ENCODE assay signal across 7 mouse cellular contexts in the genomic region with DNA sequence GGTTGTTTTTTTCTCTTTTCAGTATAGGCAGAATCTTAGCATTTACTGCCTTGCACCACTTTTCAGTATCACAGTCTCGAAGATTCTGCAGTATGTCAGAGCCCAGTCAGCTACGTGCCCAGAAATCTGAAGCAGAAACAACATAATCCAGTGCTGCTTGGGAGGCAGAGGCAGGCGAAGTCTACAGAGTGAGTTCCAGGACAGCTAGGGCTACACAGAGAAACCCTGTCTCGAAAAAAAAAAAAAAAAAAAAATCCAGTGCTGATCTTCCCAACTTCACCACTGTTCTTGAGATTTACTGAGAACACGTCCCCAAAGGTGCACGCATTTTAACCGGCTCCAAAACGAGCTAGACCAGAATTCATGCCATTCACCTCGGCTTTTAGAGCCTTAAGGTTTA. TPM values are rescaled to one million over a fixed set of nuclear protein-coding genes. Genes with fewer than 3 reads are reported as not detected.
DNase-seq lines count a peak whose midpoint lies in the region; ATAC-seq and TF ChIP-seq lines count a peak whose summit lies in the region.

No protein-coding gene starts in this region.

- peak; percentile 56; the same call in 1 of the 2 replicates for ATAC-seq in neural tube, embryonic 11.5 days (ENCODE audit: insufficient read depth, low FRiP score, low TSS enrichment)
- ATAC-seq in forebrain, embryonic 11.5 days (replicated peaks; ENCODE audit: low FRiP score): peak; percentile 38; the same call in 1 of the 2 replicates
- ATAC-seq in limb, embryonic 14.5 days (ENCODE audit: low FRiP score, low read depth): peak; percentile 24
- ATAC-seq in stomach, embryonic 14.5 days (ENCODE audit: insufficient number of reproducible peaks, insufficient read depth, low FRiP score, low read depth): 0 out of 2 replicates have a peak, but pooled peaks have one; percentile 40

- no peaks in the 10 kb centered on the region for H3K9me3 ChIP-seq in neural tube, embryonic 11.5 days (ENCODE audit: control insufficient read depth, low read length)
- H3K9me3 ChIP-seq in forebrain, embryonic 11.5 days (ENCODE audit: control insufficient read depth, low read length): no peaks in the 10 kb centered on the region
- no peaks in the 10 kb centered on the region for H3K9me3 ChIP-seq in limb, embryonic 14.5 days (ENCODE audit: control insufficient read depth, low read length)
- no peaks in the 10 kb centered on the region for H3K9me3 ChIP-seq in stomach, embryonic 14.5 days (ENCODE audit: control insufficient read depth, low read depth, low read length)

- peak overlapping the region; percentile 58 for H3K4me3 ChIP-seq in neural tube, embryonic 11.5 days (ENCODE audit: low read depth, low read length)
- H3K4me3 ChIP-seq in forebrain, embryonic 11.5 days (ENCODE audit: low read depth, low read length): peak overlapping the region; percentile 48
- H3K4me3 ChIP-seq in limb, embryonic 14.5 days (replicated peaks; ENCODE audit: low read length): peak overlapping the region; percentile 48
- H3K4me3 ChIP-seq in stomach, embryonic 14.5 days (ENCODE audit: low read depth, low read length): peak overlapping the region; percentile 52

- H3K4me2 ChIP-seq in neural tube, embryonic 11.5 days (ENCODE audit: low read depth): peak overlapping the region; percentile 72
- H3K4me2 ChIP-seq in forebrain, embryonic 11.5 days (ENCODE audit: low read depth, low read length, severe bottlenecking): peak overlapping the region; percentile 51
- H3K4me2 ChIP-seq in limb, embryonic 14.5 days (replicated peaks; ENCODE audit: low read depth, low read length, severe bottlenecking): peak overlapping the region; percentile 66
- H3K4me2 ChIP-seq in stomach, embryonic 14.5 days (replicated peaks; ENCODE audit: low read depth, low read length): peak overlapping the region; percentile 60

- no peak overlapping the region for H3K27ac ChIP-seq in neural tube, embryonic 11.5 days (ENCODE audit: low read depth, low read length)
- no peak overlapping the region for H3K27ac ChIP-seq in forebrain, embryonic 11.5 days (ENCODE audit: low read depth, low read length)
- peak overlapping the region; percentile 83 for H3K27ac ChIP-seq in limb, embryonic 14.5 days (replicated peaks; ENCODE audit: low read depth, low read length)
- H3K27ac ChIP-seq in stomach, embryonic 14.5 days (ENCODE audit: low read length): peak overlapping the region; percentile 95; the same call in 1 of the 2 replicates

- no peak for DNase-seq in neural tube, embryonic 11.5 days (ENCODE audit: low spot score)
- no peak for DNase-seq in neural tube, embryonic 10.5 days (ENCODE audit: extremely low spot score, low spot score)
- no peak for DNase-seq in forebrain, embryonic 11.5 days (ENCODE audit: low spot score)
- no peak for DNase-seq in limb, embryonic 14.5 days (ENCODE audit: low spot score)
- no peak for DNase-seq in right cerebral cortex, postnatal 4 days
- no peak for DNase-seq in cerebellum, adult 8-10 months

- no peaks in the 10 kb centered on the region for H3K36me3 ChIP-seq in neural tube, embryonic 11.5 days (ENCODE audit: control insufficient read depth, insufficient read depth, low read length)
- no peaks in the 10 kb centered on the region for H3K36me3 ChIP-seq in forebrain, embryonic 11.5 days (ENCODE audit: control insufficient read depth, insufficient read depth, low read length)
- 0 out of 2 replicates have a peak, but pooled peaks cover 4% of the 10 kb centered on the region for H3K36me3 ChIP-seq in limb, embryonic 14.5 days (ENCODE audit: control insufficient read depth, insufficient read depth, low read length)
- H3K36me3 ChIP-seq in stomach, embryonic 14.5 days (ENCODE audit: control insufficient read depth, insufficient read depth, low read length): no peaks in the 10 kb centered on the region; the same call in 1 of the 2 replicates

- peak overlapping the region; percentile 70 for H3K9ac ChIP-seq in neural tube, embryonic 11.5 days (ENCODE audit: low read length)
- peak overlapping the region; percentile 72 for H3K9ac ChIP-seq in forebrain, embryonic 11.5 days (ENCODE audit: low read length)
- peak overlapping the region; percentile 72 for H3K9ac ChIP-seq in limb, embryonic 14.5 days (ENCODE audit: low read depth, low read length, severe bottlenecking)
- H3K9ac ChIP-seq in stomach, embryonic 14.5 days (replicated peaks; ENCODE audit: low read depth, low read length): peak overlapping the region; percentile 63

- 14% methylated on average over 9 of the region's 9 CpGs for WGBS in neural tube, embryonic 11.5 days
- WGBS in forebrain, embryonic 11.5 days: 13% methylated on average over 9 of the region's 9 CpGs
- 15% methylated on average over 9 of the region's 9 CpGs for WGBS in limb, embryonic 14.5 days
- WGBS in stomach, embryonic 14.5 days: 8% methylated on average over 9 of the region's 9 CpGs

- H3K4me1 ChIP-seq in neural tube, embryonic 11.5 days (ENCODE audit: control insufficient read depth, insufficient read depth, low read length): no peaks in the 10 kb centered on the region
- no peaks in the 10 kb centered on the region for H3K4me1 ChIP-seq in forebrain, embryonic 11.5 days (replicated peaks; ENCODE audit: control insufficient read depth, insufficient read depth, low read length)
- H3K4me1 ChIP-seq in limb, embryonic 14.5 days (ENCODE audit: control insufficient read depth, insufficient read depth, low read length): peaks cover 3% of the 10 kb centered on the region; the same call in 1 of the 2 replicates
- no peaks in the 10 kb centered on the region for H3K4me1 ChIP-seq in stomach, embryonic 14.5 days (ENCODE audit: control insufficient read depth, insufficient read depth, low read length)

- TF ChIP-seq POLR2A in limb, embryonic 14.5 days (IDR thresholded peaks at IDR 0.05; ENCODE audit: borderline replicate concordance, extremely low read depth, insufficient read depth, insufficient read length): no peak

- no peaks in the 10 kb centered on the region for H3K27me3 ChIP-seq in neural tube, embryonic 11.5 days (ENCODE audit: control insufficient read depth, insufficient read depth, low read length)
- no peaks in the 10 kb centered on the region for H3K27me3 ChIP-seq in forebrain, embryonic 11.5 days (ENCODE audit: control insufficient read depth, insufficient read depth, low read length)
- no peaks in the 10 kb centered on the region for H3K27me3 ChIP-seq in limb, embryonic 14.5 days (ENCODE audit: control insufficient read depth, insufficient read depth, low read length)
- H3K27me3 ChIP-seq in stomach, embryonic 14.5 days (ENCODE audit: control insufficient read depth, insufficient read depth, low read length): no peaks in the 10 kb centered on the region

RNA-seq across cellular contexts. Expression of a gene that starts 0.4 kb away (rescaled TPM):
- polyA plus RNA-seq in neural tube, embryonic 11.5 days (2014; fragmentation: Nextera tagmentation; extraction: Ambion mirVana): 41.0 and 41.2 TPM in 2 replicates
- 51.6 and 53.9 TPM in 2 replicates for polyA plus RNA-seq in forebrain, embryonic 11.5 days (2014; fragmentation: Nextera tagmentation; extraction: Ambion mirVana)
- polyA plus RNA-seq in limb, embryonic 14.5 days (2012; rRNA removed): 10.8 and 16.7 TPM in 2 replicates
- polyA plus RNA-seq in limb, embryonic 14.5 days (2014; fragmentation: Nextera tagmentation; extraction: Ambion mirVana): 30.8 and 34.7 TPM in 2 replicates
- polyA plus RNA-seq in stomach, embryonic 14.5 days (2014; fragmentation: Nextera tagmentation; extraction: Ambion mirVana): 36.1 and 40.7 TPM in 2 replicates

RNA-seq across cellular contexts. Expression of a gene that starts 16.6 kb away (rescaled TPM):
- not detected in 2 replicates for polyA plus RNA-seq in neural tube, embryonic 11.5 days (2014; fragmentation: Nextera tagmentation; extraction: Ambion mirVana)
- polyA plus RNA-seq in forebrain, embryonic 11.5 days (2014; fragmentation: Nextera tagmentation; extraction: Ambion mirVana): 0.07 TPM in 1 of 2 replicates, not detected in the other
- polyA plus RNA-seq in limb, embryonic 14.5 days (2012; rRNA removed): 0.03 and 0.11 TPM in 2 replicates
- not detected in 2 replicates for polyA plus RNA-seq in limb, embryonic 14.5 days (2014; fragmentation: Nextera tagmentation; extraction: Ambion mirVana)
- polyA plus RNA-seq in stomach, embryonic 14.5 days (2014; fragmentation: Nextera tagmentation; extraction: Ambion mirVana): 0.13 TPM in 1 of 2 replicates, not detected in the other

RNA-seq across cellular contexts. Expression of a gene that starts 16.7 kb away (rescaled TPM):
- 761 and 791 TPM in 2 replicates for polyA plus RNA-seq in neural tube, embryonic 11.5 days (2014; fragmentation: Nextera tagmentation; extraction: Ambion mirVana)
- 841 and 893 TPM in 2 replicates for polyA plus RNA-seq in forebrain, embryonic 11.5 days (2014; fragmentation: Nextera tagmentation; extraction: Ambion mirVana)
- 363 and 429 TPM in 2 replicates for polyA plus RNA-seq in limb, embryonic 14.5 days (2012; rRNA removed)
- polyA plus RNA-seq in limb, embryonic 14.5 days (2014; fragmentation: Nextera tagmentation; extraction: Ambion mirVana): 577 and 588 TPM in 2 replicates
- polyA plus RNA-seq in stomach, embryonic 14.5 days (2014; fragmentation: Nextera tagmentation; extraction: Ambion mirVana): 597 and 627 TPM in 2 replicates

Comparison
In these comparisons a context has a peak if more than half of its experiments do, and no peak if none do; other contexts are left out.
1. H3K27ac ChIP-seq: peak in limb, embryonic 14.5 days (single experiment) and stomach, embryonic 14.5 days (single experiment); none in neural tube, embryonic 11.5 days (single experiment) and forebrain, embryonic 11.5 days (single experiment).
2. Peak in every context shown above with its lines, with median percentiles within 50 percentile points of each other: ATAC-seq, H3K4me2 ChIP-seq, H3K4me3 ChIP-seq and H3K9ac ChIP-seq.